Mouse (Mus musculus): ENCODE measurements around the gene Atp1a3. TPM values are rescaled to one million over a fixed set of nuclear protein-coding genes. Genes with fewer than 3 reads are reported as not detected.
A peak's percentile ranks its signal among the peaks of the same experiment; 100 is the strongest.

Gene Atp1a3
- polyA plus RNA-seq, 1 experiment from 2014 or later, result 36.3 TPM

DNA sequence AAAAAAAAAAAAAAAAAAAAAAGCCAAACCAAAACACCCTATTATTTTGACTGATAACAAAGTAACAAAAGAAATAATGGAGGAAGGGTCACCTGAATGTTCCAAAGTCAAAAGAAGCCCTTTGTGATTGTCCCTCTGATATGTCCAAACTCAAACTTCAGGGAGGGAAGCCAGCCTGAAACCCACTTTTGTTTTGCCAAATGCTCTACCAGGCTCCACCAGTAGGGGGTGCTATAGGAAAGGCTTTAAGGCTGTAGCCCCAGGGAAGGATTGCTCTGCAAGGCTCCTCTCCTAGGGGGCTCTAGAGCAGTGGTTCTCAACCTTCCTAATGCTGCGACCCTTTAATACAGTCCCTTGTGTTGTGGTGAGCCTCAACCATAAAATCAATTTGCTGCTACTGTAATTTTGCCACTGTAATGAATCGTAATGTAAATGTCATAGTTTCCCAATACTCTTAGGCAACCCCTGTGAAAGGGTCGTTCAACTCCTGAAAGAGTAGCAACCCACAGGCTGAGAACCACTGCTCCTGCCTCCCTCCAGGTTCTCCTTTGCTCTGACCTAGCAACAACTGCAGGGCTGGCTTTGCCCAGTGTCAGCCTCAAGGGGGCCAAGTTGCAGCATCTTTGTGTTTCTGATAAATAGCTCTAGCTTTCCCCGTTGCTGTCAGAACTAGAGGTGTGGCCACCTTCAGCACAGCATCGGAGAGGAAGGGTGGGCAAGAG lies 24.4 kb upstream of the Atp1a3 start:
- Histone ChIP-seq H3K9me3 (ENCODE audit: control insufficient read depth, low read length) (no peaks in the 10 kb centered on the region), H3K36me3 (ENCODE audit: control insufficient read depth, insufficient read depth, low read length) (no peaks in the 10 kb centered on the region), H3K4me2 (ENCODE audit: low read depth, low read length, severe bottlenecking) (no peak overlapping the region), H3K9ac (ENCODE audit: low read length) (no peak overlapping the region), H3K4me3 (ENCODE audit: low read depth, low read length) (no peak overlapping the region), H3K27me3 (ENCODE audit: control insufficient read depth, insufficient read depth, low read length) (no peaks in the 10 kb centered on the region), H3K27ac (ENCODE audit: low read depth, low read length) (no peak overlapping the region), H3K4me1 (replicated peaks; ENCODE audit: control insufficient read depth, insufficient read depth, low read length) (0 out of 2 replicates have a peak, but pooled peaks cover 2% of the 10 kb centered on the region)
- DNase-seq (ENCODE audit: low spot score) (peak; percentile 90), ATAC-seq (replicated peaks; ENCODE audit: low FRiP score) (no peak; the same call in 1 of the 2 replicates)
- WGBS, result 53% methylated on average over 5 of the region's 5 CpGs

DNA sequence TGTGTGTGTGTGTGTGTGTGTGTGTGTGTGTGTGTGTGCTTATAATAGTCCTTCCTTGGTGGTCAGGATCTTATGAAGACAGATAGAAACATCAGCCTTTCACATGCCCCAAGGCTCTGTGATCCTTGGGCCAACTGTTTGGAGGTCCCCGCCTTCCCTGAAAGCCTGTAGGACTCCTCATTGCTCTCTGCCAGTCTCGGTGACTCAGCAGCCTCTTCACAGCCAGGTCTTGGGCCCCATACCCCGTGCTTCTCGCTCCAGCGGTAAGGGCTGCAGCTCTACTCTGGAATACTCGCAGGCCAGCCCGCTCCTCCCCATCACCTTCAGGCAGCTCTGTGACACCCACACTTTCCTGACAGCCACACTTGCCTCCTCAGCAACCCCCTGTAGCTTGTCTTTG lies 20.7 kb upstream of the Atp1a3 start:
- no peak overlapping the region for H3K27ac ChIP-seq (ENCODE audit: low read depth, low read length)
- no peak overlapping the region for H3K4me2 ChIP-seq (ENCODE audit: low read depth, low read length, severe bottlenecking)
- H3K9me3 ChIP-seq (ENCODE audit: control insufficient read depth, low read length), result no peaks in the 10 kb centered on the region
- 0 out of 2 replicates have a peak, but pooled peaks cover 5% of the 10 kb centered on the region for H3K36me3 ChIP-seq (ENCODE audit: control insufficient read depth, insufficient read depth, low read length)
- H3K27me3 ChIP-seq (ENCODE audit: control insufficient read depth, insufficient read depth, low read length), result no peaks in the 10 kb centered on the region
- 0 out of 2 replicates have a peak, but pooled peaks cover 2% of the 10 kb centered on the region for H3K4me1 ChIP-seq (replicated peaks; ENCODE audit: control insufficient read depth, insufficient read depth, low read length)
- no peak overlapping the region for H3K4me3 ChIP-seq (ENCODE audit: low read depth, low read length)
- no peak for DNase-seq (ENCODE audit: low spot score)
- 67% methylated on average over 7 of the region's 7 CpGs for WGBS
- H3K9ac ChIP-seq (ENCODE audit: low read length), result no peak overlapping the region
- ATAC-seq (replicated peaks; ENCODE audit: low FRiP score), result no peak

DNA sequence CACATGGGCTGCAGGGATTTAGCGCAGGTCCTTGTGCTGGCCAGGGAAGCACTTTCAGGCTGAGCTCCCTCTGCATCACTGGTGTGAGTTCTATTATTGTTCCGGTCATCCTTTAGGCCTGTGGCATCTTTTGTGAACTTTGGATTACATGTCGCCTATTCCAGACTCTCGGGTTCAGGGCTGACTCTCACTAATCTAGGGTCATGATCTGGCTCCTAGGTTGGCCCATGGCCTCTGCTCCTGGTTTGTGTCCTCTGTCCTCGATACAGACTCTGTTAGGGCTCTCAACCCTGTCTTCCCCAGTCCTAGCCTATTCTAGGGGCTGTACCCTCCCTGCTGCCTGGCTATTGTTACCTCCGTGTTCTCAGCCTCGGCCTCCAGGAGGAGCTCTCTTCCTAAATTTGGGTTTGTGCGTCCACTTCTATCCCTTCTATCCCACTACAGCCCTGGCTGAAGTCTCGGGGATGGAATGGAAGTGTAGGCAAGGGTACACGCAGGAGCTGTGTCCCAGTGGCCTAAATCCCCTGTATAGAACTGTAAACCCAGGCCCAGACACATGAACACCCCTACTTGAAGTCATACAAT lies 20.2 kb upstream of the Atp1a3 start:
- Histone ChIP-seq H3K9ac (ENCODE audit: low read length) (no peak overlapping the region), H3K4me3 (ENCODE audit: low read depth, low read length) (no peak overlapping the region), H3K27me3 (ENCODE audit: control insufficient read depth, insufficient read depth, low read length) (no peaks in the 10 kb centered on the region), H3K4me1 (replicated peaks; ENCODE audit: control insufficient read depth, insufficient read depth, low read length) (0 out of 2 replicates have a peak, but pooled peaks cover 1% of the 10 kb centered on the region), H3K36me3 (ENCODE audit: control insufficient read depth, insufficient read depth, low read length) (peaks cover 8% of the 10 kb centered on the region; the same call in 1 of the 2 replicates), H3K4me2 (ENCODE audit: low read depth, low read length, severe bottlenecking) (no peak overlapping the region), H3K9me3 (ENCODE audit: control insufficient read depth, low read length) (no peaks in the 10 kb centered on the region), H3K27ac (ENCODE audit: low read depth, low read length) (no peak overlapping the region)
- 59% methylated on average over 10 of the region's 10 CpGs for WGBS
- ATAC-seq (replicated peaks; ENCODE audit: low FRiP score) (no peak), DNase-seq (ENCODE audit: low spot score) (no peak)

DNA sequence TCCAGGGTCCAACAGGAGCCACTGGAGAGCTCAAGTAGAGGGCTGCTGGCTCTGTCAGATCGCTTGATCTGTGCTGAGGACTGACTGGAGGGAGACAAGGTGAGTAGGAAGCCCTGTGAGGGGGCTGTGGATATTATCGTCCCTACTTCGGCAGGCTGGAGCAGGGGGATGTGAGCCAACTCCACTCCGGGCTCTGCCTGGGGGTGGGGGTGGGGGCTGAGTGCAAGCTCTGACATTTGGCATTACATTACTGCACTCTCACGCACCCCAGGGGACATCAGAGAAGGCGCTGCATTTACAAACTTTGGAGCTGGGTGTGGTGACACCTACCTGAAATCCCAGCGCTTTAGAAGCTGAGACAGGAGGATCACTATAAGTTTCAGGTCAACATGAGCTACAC lies 5.8 kb upstream of the Atp1a3 start:
- DNase-seq (ENCODE audit: low spot score) (no peak), ATAC-seq (replicated peaks; ENCODE audit: low FRiP score) (no peak)
- Histone ChIP-seq H3K36me3 (ENCODE audit: control insufficient read depth, insufficient read depth, low read length) (no peaks in the 10 kb centered on the region; the same call in 1 of the 2 replicates), H3K9ac (ENCODE audit: low read length) (no peak overlapping the region), H3K27me3 (ENCODE audit: control insufficient read depth, insufficient read depth, low read length) (peaks cover 43% of the 10 kb centered on the region), H3K9me3 (ENCODE audit: control insufficient read depth, low read length) (no peaks in the 10 kb centered on the region), H3K4me2 (ENCODE audit: low read depth, low read length, severe bottlenecking) (no peak overlapping the region), H3K27ac (ENCODE audit: low read depth, low read length) (no peak overlapping the region), H3K4me1 (replicated peaks; ENCODE audit: control insufficient read depth, insufficient read depth, low read length) (peaks cover 19% of the 10 kb centered on the region), H3K4me3 (ENCODE audit: low read depth, low read length) (no peak overlapping the region)
- WGBS, result 75% methylated on average over 7 of the region's 7 CpGs

DNA sequence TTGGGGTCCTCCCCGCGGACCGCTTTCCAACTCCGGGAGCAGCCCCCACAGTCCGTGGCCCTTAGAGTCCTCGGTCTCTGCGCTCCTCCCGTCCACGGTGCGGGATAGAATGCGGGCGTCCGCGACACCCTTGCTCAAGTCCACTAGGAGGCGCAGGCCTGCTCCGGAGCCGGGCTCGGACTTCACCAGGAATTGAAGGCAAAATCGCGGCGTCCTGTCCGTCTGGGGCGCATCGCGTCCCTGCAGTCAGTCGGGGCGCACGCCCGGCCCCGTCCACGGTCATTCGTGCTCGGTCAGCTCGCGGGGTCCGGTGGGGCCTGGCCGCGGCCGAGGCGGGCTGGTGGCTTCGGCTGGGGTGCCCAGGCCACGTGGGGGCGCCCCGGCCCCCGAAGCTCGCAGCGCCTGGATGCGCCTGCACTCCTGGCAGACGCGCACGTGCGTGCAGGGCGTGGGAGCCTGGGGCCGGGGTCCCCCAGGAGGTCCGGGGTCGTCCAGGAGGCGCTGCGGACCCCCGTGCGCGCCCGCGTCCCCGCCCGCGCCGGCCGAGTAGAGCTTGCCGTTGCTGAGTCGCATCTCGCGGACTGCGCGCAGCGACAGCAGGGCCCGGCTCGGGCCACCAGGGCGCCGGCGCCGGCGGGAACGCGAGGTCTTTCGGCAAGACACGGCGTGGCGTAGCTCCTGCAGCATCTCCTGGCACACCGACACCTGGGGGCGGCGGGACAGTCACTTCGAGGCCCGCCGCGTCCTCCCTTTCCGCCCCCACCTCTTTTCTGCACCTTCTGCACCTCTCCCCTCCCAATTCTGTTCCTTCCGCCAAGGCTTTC lies 4.5 kb upstream of the Atp1a3 start:
- H3K4me2 ChIP-seq (ENCODE audit: low read depth, low read length, severe bottlenecking), result peak overlapping the region; percentile 62
- ATAC-seq (replicated peaks; ENCODE audit: low FRiP score) (0 out of 2 replicates have a peak, but pooled peaks have one; percentile 13), DNase-seq (ENCODE audit: low spot score) (peak; percentile 86)
- peak overlapping the region; percentile 74; the same call in 1 of the 2 replicates for H3K27ac ChIP-seq (ENCODE audit: low read depth, low read length)
- H3K4me3 ChIP-seq (ENCODE audit: low read depth, low read length), result peak overlapping the region; percentile 29
- H3K4me1 ChIP-seq (replicated peaks; ENCODE audit: control insufficient read depth, insufficient read depth, low read length), result peaks cover 25% of the 10 kb centered on the region
- no peak overlapping the region for H3K9ac ChIP-seq (ENCODE audit: low read length)
- H3K9me3 ChIP-seq (ENCODE audit: control insufficient read depth, low read length), result no peaks in the 10 kb centered on the region
- peaks cover 48% of the 10 kb centered on the region for H3K27me3 ChIP-seq (ENCODE audit: control insufficient read depth, insufficient read depth, low read length)
- WGBS, result 1% methylated on average over 79 of the region's 97 CpGs
- no peaks in the 10 kb centered on the region; the same call in 1 of the 2 replicates for H3K36me3 ChIP-seq (ENCODE audit: control insufficient read depth, insufficient read depth, low read length)

DNA sequence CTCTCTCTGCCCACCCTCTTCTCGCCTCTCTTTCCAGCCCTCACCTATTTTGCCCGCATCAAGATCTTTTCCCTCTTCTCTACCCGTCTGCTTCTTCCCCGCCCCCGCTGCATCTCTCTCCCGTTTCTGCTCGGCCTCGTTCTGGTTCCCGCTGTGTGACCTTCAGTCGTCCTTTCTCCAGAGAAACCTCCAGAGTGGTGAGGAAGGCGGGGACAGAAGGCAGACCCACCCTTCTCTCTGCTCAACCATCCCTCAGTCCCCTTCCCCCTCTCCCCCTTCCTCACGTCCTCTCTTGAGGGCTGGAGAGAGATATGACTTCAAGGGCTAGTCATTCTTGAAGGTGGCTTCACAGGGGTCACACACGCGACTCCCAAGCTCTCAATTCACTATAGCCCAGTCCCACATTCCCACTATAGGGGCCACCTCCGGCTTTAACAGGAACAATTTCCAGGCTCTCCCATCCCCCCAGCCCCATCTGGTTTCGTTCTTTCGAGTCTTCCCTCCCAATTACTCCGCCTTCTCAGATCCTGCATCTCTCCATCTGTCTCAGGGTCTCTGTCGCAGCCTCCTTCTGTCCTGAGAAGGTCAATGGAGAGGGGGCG lies 3.4 kb upstream of the Atp1a3 start:
- no peak for ATAC-seq (replicated peaks; ENCODE audit: low FRiP score)

DNA sequence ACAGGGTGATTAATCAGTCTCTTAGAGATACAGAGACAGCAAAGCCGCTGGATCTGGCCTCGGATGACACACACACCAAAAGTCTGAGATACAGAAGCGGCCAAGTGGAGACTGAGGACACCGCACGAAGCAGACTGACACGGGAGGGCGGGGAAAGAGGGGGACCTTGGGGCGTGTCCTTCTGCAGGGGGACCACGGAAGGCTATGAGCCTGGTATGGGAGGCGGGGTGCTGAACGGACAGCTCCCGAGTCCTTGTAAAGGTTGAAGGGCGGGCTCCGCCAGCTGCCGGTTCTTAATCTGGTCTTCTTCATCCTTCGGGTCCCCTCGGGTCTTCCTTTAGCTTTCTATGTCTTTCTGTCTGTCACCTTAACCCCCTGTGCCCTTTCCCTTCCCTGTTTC lies 2.9 kb upstream of the Atp1a3 start:
- Histone ChIP-seq H3K4me1 (replicated peaks; ENCODE audit: control insufficient read depth, insufficient read depth, low read length) (peaks cover 25% of the 10 kb centered on the region), H3K9me3 (ENCODE audit: control insufficient read depth, low read length) (no peaks in the 10 kb centered on the region), H3K27ac (ENCODE audit: low read depth, low read length) (peak overlapping the region; percentile 74), H3K36me3 (ENCODE audit: control insufficient read depth, insufficient read depth, low read length) (no peaks in the 10 kb centered on the region; the same call in 1 of the 2 replicates), H3K4me2 (ENCODE audit: low read depth, low read length, severe bottlenecking) (peak overlapping the region; percentile 24; the same call in 1 of the 2 replicates), H3K9ac (ENCODE audit: low read length) (no peak overlapping the region), H3K27me3 (ENCODE audit: control insufficient read depth, insufficient read depth, low read length) (peaks cover 50% of the 10 kb centered on the region), H3K4me3 (ENCODE audit: low read depth, low read length) (0 out of 2 replicates have a peak overlapping the region, but pooled peaks have one; percentile 1)
- 4% methylated on average over 17 of the region's 17 CpGs for WGBS
- DNase-seq (ENCODE audit: low spot score), result peak; percentile 83
- no peak for ATAC-seq (replicated peaks; ENCODE audit: low FRiP score)

More for the DNA sequence above, 3.4 kb upstream of the Atp1a3 start:
- DNase-seq (ENCODE audit: low spot score), result no peak
- H3K36me3 ChIP-seq (ENCODE audit: control insufficient read depth, insufficient read depth, low read length), result no peaks in the 10 kb centered on the region; the same call in 1 of the 2 replicates
- H3K4me1 ChIP-seq (replicated peaks; ENCODE audit: control insufficient read depth, insufficient read depth, low read length), result peaks cover 25% of the 10 kb centered on the region
- no peaks in the 10 kb centered on the region for H3K9me3 ChIP-seq (ENCODE audit: control insufficient read depth, low read length)
- peak overlapping the region; percentile 24; the same call in 1 of the 2 replicates for H3K4me2 ChIP-seq (ENCODE audit: low read depth, low read length, severe bottlenecking)
- H3K27ac ChIP-seq (ENCODE audit: low read depth, low read length), result peak overlapping the region; percentile 74
- peaks cover 50% of the 10 kb centered on the region for H3K27me3 ChIP-seq (ENCODE audit: control insufficient read depth, insufficient read depth, low read length)
- H3K9ac ChIP-seq (ENCODE audit: low read length), result no peak overlapping the region; the same call in 1 of the 2 replicates
- WGBS, result 6% methylated on average over 20 of the region's 20 CpGs
- H3K4me3 ChIP-seq (ENCODE audit: low read depth, low read length), result 0 out of 2 replicates have a peak overlapping the region, but pooled peaks have one; percentile 1
